Mouse (Mus musculus): ENCODE results near the gene Ccdc174. TPM values are rescaled to one million over a fixed set of nuclear protein-coding genes. Genes with fewer than 3 reads are reported as not detected.
"Not testable (repeated sequence)": the region's sequence is repeated elsewhere in the genome, so short reads cannot be mapped to it uniquely, and the experiment has no call there.

Ccdc174 gene
- total RNA-seq (2021): 10 to 100 TPM in 1 of 2 experiments, 1 to 10 TPM in 1; 9.8 to 13.1 TPM
- long read RNA-seq, experiment 1, transcript Ccdc174-201 (11 exons, 1,752 nt): major isoform, 14 of 15 reads
- long read RNA-seq, experiment 1, partial matches to known transcripts: 1 of 15 reads
- long read RNA-seq, experiment 1, other reads (novel, unspliced or antisense): 0 of 15 reads
- long read RNA-seq, experiment 2, transcript Ccdc174-201 (11 exons, 1,752 nt): major isoform, 6 of 10 reads
- long read RNA-seq, experiment 2, partial matches to known transcripts: 1 of 10 reads
- long read RNA-seq, experiment 2, other reads (novel, unspliced or antisense): 2 of 10 reads

- peak; percentile 97 for DNase-seq
Observed at GRCm38 (mm10) chr6:91877885-91878651, at the start of gene Ccdc174. TSS of gene Ccdc174 (plus strand) at chr6:91878053.

- DNase-seq: no peak
Observed at GRCm38 (mm10) chr6:91832863-91833440, 44.9 kb upstream of the Ccdc174 start.

- DNase-seq: peak; percentile 35 to 74
Observed at GRCm38 (mm10) chr6:91839010-91839871, 38.6 kb upstream of the Ccdc174 start.

- no peak for DNase-seq
Observed at GRCm38 (mm10) chr6:91842897-91843627, 34.8 kb upstream of the Ccdc174 start.

GRCm38 (mm10) chr6:91843628-91844153 lies 34.2 kb upstream of the Ccdc174 start:
- DNase-seq: no peak

- peak; percentile 11 to 57 for DNase-seq
Observed at GRCm38 (mm10) chr6:91852550-91852949, 25.3 kb upstream of the Ccdc174 start.

GRCm38 (mm10) chr6:91858339-91858738 lies 19.5 kb upstream of the Ccdc174 start:
- DNase-seq: no peak

- DNase-seq: no peak
Observed at GRCm38 (mm10) chr6:91862848-91863247, 15.0 kb upstream of the Ccdc174 start.

- DNase-seq: no peak
Observed at GRCm38 (mm10) chr6:91864595-91864994, 13.3 kb upstream of the Ccdc174 start.

- DNase-seq: no peak
Observed at GRCm38 (mm10) chr6:91865601-91866000, 12.3 kb upstream of the Ccdc174 start.

- DNase-seq: no peak
Observed at GRCm38 (mm10) chr6:91868091-91868490, 9.8 kb upstream of the Ccdc174 start.

- no peak for DNase-seq
Observed at GRCm38 (mm10) chr6:91872781-91873180, 5.1 kb upstream of the Ccdc174 start.

GRCm38 (mm10) chr6:91883859-91884258 lies 6.0 kb downstream of the Ccdc174 start:
- no peak for DNase-seq

GRCm38 (mm10) chr6:91889255-91889906 lies 11.5 kb downstream of the Ccdc174 start:
- DNase-seq: no peak

- no peak for DNase-seq
Observed at GRCm38 (mm10) chr6:91890615-91891014, 12.8 kb downstream of the Ccdc174 start.

GRCm38 (mm10) chr6:91891776-91892175 lies 13.9 kb downstream of the Ccdc174 start:
- DNase-seq: no peak

- DNase-seq: no peak
Observed at GRCm38 (mm10) chr6:91896783-91897182, 18.9 kb downstream of the Ccdc174 start.

GRCm38 (mm10) chr6:91901505-91901904 lies 23.7 kb downstream of the Ccdc174 start:
- DNase-seq: peak; percentile 73 to 90

- not testable (repeated sequence) for DNase-seq
Observed at GRCm38 (mm10) chr6:91902509-91902908, 24.7 kb downstream of the Ccdc174 start, which contains the start of gene 4930590J08Rik. TSS of gene 4930590J08Rik (plus strand) at chr6:91902809.

GRCm38 (mm10) chr6:91914011-91914410 lies 36.2 kb downstream of the Ccdc174 start:
- no peak for DNase-seq
